Mouse (Mus musculus): ENCODE measurements around the gene Ggn. TPM values are rescaled to one million over a fixed set of nuclear protein-coding genes. Genes with fewer than 3 reads are reported as not detected.

Gene Ggn
- polyA plus RNA-seq (2012; ENCODE audit: low replicate concordance): 0.23 and 0.27 TPM in 2 replicates

DNA sequence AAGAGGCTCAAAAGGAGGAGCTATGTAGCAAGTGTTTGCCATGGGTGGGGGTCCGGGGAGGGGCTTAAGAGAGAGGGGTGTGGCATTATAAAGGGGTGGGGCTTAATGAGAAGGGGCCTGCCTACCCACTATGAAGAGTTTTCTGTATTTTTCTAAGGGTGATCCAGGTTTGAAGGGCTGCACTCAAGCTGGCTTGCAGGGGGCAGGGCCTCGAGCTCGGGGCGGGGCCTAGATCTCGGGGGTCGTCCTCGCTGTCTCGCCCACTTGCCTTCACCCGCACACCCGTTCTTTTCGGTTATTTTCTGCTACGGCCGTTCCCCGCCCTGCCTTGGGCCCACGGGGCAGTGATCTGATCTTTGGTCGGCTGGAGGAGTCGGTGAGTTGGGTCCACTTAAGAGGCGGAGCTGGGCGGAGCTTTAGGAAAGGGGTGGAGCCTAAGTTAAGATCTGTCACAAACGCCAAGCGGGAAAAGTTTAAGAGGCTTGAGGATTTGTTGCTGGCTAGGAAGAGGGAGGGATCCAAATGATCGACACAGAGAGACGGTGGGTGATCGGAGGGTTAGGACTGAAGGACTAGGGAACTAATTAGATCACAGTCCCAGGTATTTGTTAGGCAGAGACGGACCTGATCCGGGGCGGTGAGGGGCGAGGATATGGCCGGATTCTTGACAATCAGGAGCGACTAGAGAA lies at the start of gene Ggn, which contains the start of gene Spred3:
Gene Ggn (plus strand): TSS at position 145 of the 689 bp plus-strand sequence.
Gene Spred3 (minus strand): TSS at position 346 of the 689 bp plus-strand sequence.

DNA sequence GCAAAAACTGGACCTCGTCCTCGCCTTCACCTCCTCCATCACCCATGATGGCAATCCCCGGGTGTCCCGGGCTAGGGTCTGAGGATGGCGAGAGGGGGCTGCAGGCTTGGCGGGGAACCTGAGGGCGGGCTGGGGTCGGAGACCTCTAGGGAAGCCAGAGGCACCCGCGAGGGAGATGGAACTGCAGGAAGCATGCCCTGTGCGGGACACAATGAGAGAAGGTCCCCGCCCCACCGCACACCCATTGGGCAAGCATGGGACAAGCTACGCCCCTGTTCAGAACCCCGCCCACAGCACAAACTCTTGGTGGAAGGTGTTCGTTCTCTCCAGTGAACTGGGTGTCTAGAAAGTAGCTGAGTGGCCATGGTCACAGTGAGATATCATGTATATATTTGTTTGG lies 45.0 kb upstream of the Ggn start, which contains the start of gene Ryr1:
Gene Ryr1 (minus strand): TSS at position 210 of the 400 bp plus-strand sequence.

DNA sequence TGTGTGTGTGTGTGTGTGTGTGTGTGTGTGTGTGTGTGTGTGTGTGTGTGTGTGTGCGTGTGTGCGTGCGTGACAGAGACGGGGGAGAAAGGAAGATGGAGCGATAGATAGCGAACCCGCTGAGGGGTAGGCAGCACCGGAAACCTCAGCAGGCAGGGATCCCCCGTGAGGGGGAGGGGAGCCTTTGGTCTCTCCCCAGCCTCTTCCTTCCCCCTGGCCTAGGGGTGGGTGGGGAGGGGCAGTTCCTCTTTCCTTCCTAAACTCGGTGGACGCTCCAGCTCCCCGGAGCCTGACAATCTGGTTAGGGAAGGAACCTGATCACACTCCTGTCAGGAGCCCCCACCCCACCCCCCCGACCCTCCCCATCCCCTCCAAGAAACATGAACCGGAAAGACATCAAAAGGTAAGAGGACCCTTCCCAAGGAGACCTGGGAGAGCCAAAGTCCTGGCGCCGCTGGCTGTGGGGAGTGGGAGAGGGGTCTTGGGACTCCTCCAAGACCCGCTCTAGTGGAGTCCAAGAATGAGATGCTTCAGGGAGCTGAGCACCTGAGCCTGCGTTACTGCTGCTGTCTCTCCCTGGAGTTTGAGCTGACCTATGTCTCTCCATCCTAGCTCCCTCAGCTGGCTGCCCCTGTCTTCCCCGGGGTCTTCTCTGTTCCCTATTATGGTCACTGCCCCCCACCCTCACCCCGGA lies 35.2 kb upstream of the Ggn start, which contains the start of gene Rasgrp4:
Gene Rasgrp4 (plus strand): TSS at position 159 of the 694 bp plus-strand sequence.

DNA sequence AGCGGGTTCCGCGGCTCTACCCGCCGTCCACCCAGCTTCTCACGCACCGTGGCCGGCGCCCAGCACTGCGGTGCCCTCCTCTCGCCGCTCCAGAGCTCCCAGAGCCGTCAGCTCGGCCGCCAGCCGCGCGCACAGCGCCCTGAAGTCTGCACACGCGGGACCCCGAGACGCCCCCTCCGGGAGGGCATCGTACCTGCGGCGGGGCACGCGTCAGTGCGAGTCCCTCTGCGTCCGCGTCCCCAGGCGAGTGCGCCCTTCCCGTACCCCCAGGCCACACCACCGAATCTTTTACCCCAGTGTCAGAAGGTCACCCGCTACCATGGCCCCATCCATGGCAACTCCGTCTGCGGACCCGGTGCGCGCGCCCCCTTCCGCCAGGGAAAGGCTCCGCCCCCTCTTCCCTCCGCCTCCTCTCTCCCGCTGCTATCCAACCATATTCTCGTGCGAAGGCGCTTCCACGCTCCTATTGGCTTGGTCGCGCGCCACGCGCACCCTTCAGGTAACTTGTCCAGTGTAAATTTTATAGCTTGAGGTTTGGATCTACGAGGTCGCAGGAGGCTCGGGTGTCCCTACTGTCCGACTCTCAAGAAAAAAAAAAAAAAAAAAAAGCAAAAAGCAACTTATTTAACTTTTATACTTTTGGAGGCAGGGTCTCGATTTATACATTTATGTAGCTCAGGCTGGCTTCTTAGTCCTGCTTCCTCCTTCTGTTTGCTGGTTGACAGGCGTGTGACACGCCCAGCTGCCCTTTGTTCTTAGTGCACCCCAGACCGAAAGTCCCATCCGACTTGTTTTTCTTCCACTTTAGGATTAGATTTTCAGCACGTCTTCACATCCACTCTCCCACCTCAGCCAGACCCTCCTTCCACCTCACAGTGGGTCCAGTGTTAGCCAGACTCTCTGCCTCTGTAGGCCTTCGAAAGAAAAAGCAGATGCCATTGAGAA lies 13.9 kb upstream of the Ggn start, which contains the start of gene Fam98c:
Gene Fam98c (minus strand): TSS at position 397 of the 945 bp plus-strand sequence.

DNA sequence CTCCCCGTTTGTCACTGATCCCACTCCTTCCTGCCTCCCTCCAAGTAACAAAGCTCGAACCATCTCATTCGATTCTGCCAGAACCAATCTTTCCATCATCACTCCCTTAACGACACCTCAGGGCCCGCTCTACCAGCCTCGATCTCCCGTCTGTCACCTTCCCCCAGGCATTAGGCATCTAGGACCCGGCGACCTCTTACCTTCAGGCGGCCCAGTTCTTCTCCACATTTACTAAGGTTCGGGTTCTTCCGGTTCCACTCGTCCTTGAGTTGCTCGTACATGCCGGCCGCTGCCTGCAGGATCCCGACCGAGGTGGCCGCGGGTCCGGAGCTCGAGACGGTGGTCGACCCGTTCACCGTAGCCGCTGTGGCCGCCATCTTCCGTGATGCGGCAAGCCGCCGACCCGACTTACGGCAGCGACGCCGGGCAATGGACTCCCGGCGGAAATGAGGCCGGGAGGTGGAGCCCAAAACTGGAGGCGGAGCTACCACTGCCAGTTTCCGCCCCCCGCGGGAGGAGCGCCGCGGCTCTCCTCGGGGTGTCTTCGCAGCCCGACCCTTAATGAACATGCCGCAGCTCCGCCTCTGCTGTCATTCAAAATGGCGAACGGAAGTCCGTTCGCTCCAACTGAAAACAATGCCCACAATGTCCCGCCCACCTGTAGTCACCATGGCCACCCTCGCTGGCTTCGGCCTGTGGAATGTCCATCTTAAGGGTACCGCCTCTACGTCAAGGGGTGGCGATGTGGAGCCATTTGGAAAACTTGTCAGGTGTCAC lies 10.3 kb downstream of the Ggn start, which contains the start of gene Psmd8:
Gene Psmd8 (minus strand): TSS at position 625 of the 777 bp plus-strand sequence.

DNA sequence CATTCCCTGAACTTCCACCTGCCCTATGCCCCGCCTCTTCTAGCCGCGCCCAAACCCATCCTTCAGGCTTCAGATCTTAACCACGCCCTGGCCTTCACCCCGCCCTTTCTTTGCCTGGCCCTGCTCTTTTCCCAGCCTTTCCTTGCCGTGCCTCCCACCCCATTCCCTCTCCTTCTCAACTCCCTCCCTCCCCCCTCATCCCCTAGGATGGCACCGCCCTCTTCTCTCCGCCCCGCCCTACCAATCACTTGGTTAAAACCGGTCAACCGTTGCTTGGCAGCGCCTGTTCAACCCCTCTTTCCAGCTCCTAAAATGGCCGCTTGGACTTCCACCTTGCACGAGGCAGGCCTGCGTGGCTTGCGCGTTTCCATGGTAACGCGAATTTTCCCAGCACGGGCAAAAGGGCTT lies 43.7 kb downstream of the Ggn start, which contains the start of gene Catsperg1:
Gene Catsperg1 (minus strand): TSS at position 361 of the 408 bp plus-strand sequence.

Other genes with a start within 250 kb of the Ggn start
- gene Actn4, start 207.9 kb upstream of the Ggn start, polyA plus RNA-seq (2012; ENCODE audit: low replicate concordance): 469 and 673 TPM in 2 replicates
- 39.7 and 203 TPM in 2 replicates for gene Eif3k, start 188.3 kb upstream of the Ggn start, polyA plus RNA-seq (2012; ENCODE audit: low replicate concordance)
- 71.5 and 127 TPM in 2 replicates for gene Map4k1, start 188.2 kb upstream of the Ggn start, polyA plus RNA-seq (2012; ENCODE audit: low replicate concordance)
- 0.17 and 0.19 TPM in 2 replicates for gene Ryr1, start 45.0 kb upstream of the Ggn start, polyA plus RNA-seq (2012; ENCODE audit: low replicate concordance)
- gene Rasgrp4, start 35.4 kb upstream of the Ggn start, polyA plus RNA-seq (2012; ENCODE audit: low replicate concordance): 4.1 and 5.1 TPM in 2 replicates
- 14.5 and 18.4 TPM in 2 replicates for gene Fam98c, start 14.0 kb upstream of the Ggn start, polyA plus RNA-seq (2012; ENCODE audit: low replicate concordance)
- 0.86 and 0.90 TPM in 2 replicates for gene Spred3, start 201 bp downstream of the Ggn start, polyA plus RNA-seq (2012; ENCODE audit: low replicate concordance)
- 68.3 and 78.8 TPM in 2 replicates for gene Psmd8, start 10.5 kb downstream of the Ggn start, polyA plus RNA-seq (2012; ENCODE audit: low replicate concordance)
- 0.18 TPM in 1 of 2 replicates, not detected in the other for gene Catsperg1, start 43.8 kb downstream of the Ggn start, polyA plus RNA-seq (2012; ENCODE audit: low replicate concordance)
- 3.2 and 4.6 TPM in 2 replicates for gene Kcnk6, start 62.3 kb downstream of the Ggn start, polyA plus RNA-seq (2012; ENCODE audit: low replicate concordance)
- gene Yif1b, start 68.1 kb downstream of the Ggn start, polyA plus RNA-seq (2012; ENCODE audit: low replicate concordance): 175 and 329 TPM in 2 replicates
- gene 2200002D01Rik, start 78.3 kb downstream of the Ggn start, polyA plus RNA-seq (2012; ENCODE audit: low replicate concordance): 0.27 and 0.43 TPM in 2 replicates
- gene Spint2, start 111.7 kb downstream of the Ggn start, polyA plus RNA-seq (2012; ENCODE audit: low replicate concordance): 28.4 and 81.0 TPM in 2 replicates
- gene Ppp1r14a, start 119.1 kb downstream of the Ggn start, polyA plus RNA-seq (2012; ENCODE audit: low replicate concordance): 3.5 and 20.1 TPM in 2 replicates
- 42.7 and 46.6 TPM in 2 replicates for gene Dpf1, start 133.7 kb downstream of the Ggn start, polyA plus RNA-seq (2012; ENCODE audit: low replicate concordance)

Data from leukemia stem cell, adult 10-12 weeks (primary cell).